Mouse (Mus musculus) stomach, postnatal 0 days (tissue): ENCODE results near the gene Ptcd1.

Source experiments
- CTCF ChIP-seq: IDR thresholded peaks from 2 replicates; pipeline ENCODE4 v1.5.1; 2016; ENCODE audit warnings: antibody characterized with exemption, low read depth, mild to moderate bottlenecking, moderate library complexity
- EP300 ChIP-seq: optimal IDR thresholded peaks from 2 replicates; pipeline ENCODE3; 2016; ENCODE audit warnings: antibody characterized with exemption

DNA sequence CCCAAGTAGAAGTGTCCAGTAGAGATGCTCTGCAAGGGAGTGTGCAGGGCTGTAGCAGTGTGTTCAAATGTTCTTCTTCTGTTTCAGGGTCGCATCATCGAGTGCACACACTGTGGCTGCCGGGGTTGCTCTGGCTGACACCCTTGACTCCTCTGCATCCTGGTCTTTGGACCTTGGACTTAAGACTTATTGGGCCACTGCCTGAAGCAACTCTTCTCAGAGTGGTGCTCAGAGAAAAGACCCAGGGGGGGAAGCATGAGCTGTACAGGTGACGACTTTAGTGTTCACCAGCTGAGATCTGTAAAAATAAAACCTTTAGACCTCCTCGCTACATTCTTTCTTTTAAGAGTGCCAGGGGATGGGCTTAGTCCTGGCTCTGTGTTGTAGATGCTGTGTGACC is 19.2 kb downstream of the Ptcd1 start:
- TF ChIP-seq CTCF (no peak), EP300 (no peak)
